Mouse (Mus musculus) midbrain, embryonic 16.5 days (tissue): ENCODE results near the gene Rbmx2. TPM values are rescaled to one million over a fixed set of nuclear protein-coding genes. Genes with fewer than 3 reads are reported as not detected.
A peak's percentile ranks its signal among the peaks of the same experiment; 100 is the strongest.

ENCODE experiments used
- ATAC-seq: fragments of 200-750 bp; cut with Nextera tagmentation; 2 replicates; pipeline ENCODE4 v1.8.0; 2017; ENCODE audit warnings: moderate TSS enrichment
- H3K27ac ChIP-seq: fragments of 300-500 bp; sonication (generic); 2 replicates; pipeline ENCODE4 v1.5.1; 2014; ENCODE audit warnings: mild to moderate bottlenecking, low read length, mixed read lengths
- H3K27me3 ChIP-seq: fragments of 300-500 bp; sonication (generic); 2 replicates; pipeline ENCODE4 v1.6.1; 2014; ENCODE audit warnings: low read depth, low read length, mixed read lengths; ENCODE audit not compliant: control insufficient read depth, insufficient read depth
- H3K36me3 ChIP-seq: fragments of 300-500 bp; sonication (generic); 2 replicates; pipeline ENCODE4 v1.6.1; 2014; ENCODE audit warnings: mild to moderate bottlenecking, low read length, moderate library complexity, mixed read lengths; ENCODE audit not compliant: control insufficient read depth, insufficient read depth
- H3K4me1 ChIP-seq: fragments of 300-500 bp; sonication (generic); 2 replicates; pipeline ENCODE4 v1.6.1; 2014; ENCODE audit warnings: mild to moderate bottlenecking, low read length, mixed read lengths; ENCODE audit not compliant: control insufficient read depth, insufficient read depth
- H3K4me2 ChIP-seq: fragments of 300-500 bp; sonication (generic); 2 replicates; pipeline ENCODE4 v1.6.1; 2014; ENCODE audit warnings: mild to moderate bottlenecking, low read length, mixed read lengths
- H3K4me3 ChIP-seq: fragments of 300-500 bp; sonication (generic); 2 replicates; pipeline ENCODE4 v1.5.1; 2014; ENCODE audit warnings: low read depth, mild to moderate bottlenecking, low read length, moderate library complexity, mixed read lengths
- H3K9ac ChIP-seq: fragments of 300-500 bp; sonication (generic); 2 replicates; pipeline ENCODE4 v1.6.1; 2014; ENCODE audit warnings: low read depth, low read length, mixed read lengths
- H3K9me3 ChIP-seq: fragments of 300-500 bp; sonication (generic); replicated peaks from 2 replicates; pipeline ENCODE4 v1.6.1; 2014; ENCODE audit warnings: mild to moderate bottlenecking, low read length, mixed read lengths; ENCODE audit not compliant: control insufficient read depth, poor library complexity, severe bottlenecking
- WGBS: fragments of 180-500 bp; shearing (Covaris S2); extraction: QIAGEN DNeasy Blood & Tissue Kit; methylation state at CpG from one replicate; pipeline ENCODE4 v1.1.7; 2014; 5-methylcytosine and 5-hydroxymethylcytosine counted together
- polyA plus RNA-seq: library from polyadenylated mRNA; unstranded; fragments of >200 nt; fragmentation: Nextera tagmentation; extraction: Ambion mirVana; gene quantifications from 2 replicates; pipeline ENCODE4 v1.2.1, GENCODE M21; 2015

The Rbmx2 gene
- 21.7 and 22.1 TPM in 2 replicates for polyA plus RNA-seq

GRCm38 (mm10) chrX:48694864-48695371 lies at the start of gene Rbmx2:
Gene Rbmx2, plus strand, starts transcription at chrX:48695004.
- 11% methylated on average over 42 of the region's 42 CpGs for WGBS
- Histone ChIP-seq H3K4me1 (peaks cover 9% of the 10 kb centered on the region), H3K27me3 (no peaks in the 10 kb centered on the region), H3K9me3 (no peaks in the 10 kb centered on the region), H3K36me3 (no peaks in the 10 kb centered on the region), H3K27ac (peak within 1 kb of the TSS; percentile 23; the same call in 1 of the 2 replicates), H3K4me2 (peak within 1 kb of the TSS; percentile 64), H3K4me3 (peak within 1 kb of the TSS; percentile 62), H3K9ac (peak within 1 kb of the TSS; percentile 55; the same call in 1 of the 2 replicates)
- peak; percentile 99 for ATAC-seq

- Histone ChIP-seq H3K36me3 (no peaks in the 10 kb centered on the region), H3K9ac (no peak overlapping the region), H3K4me2 (no peak overlapping the region), H3K9me3 (no peaks in the 10 kb centered on the region), H3K27ac (no peak overlapping the region), H3K27me3 (no peaks in the 10 kb centered on the region), H3K4me3 (no peak overlapping the region), H3K4me1 (no peaks in the 10 kb centered on the region)
- no peak for ATAC-seq
- 17% methylated on average over 6 of the region's 6 CpGs for WGBS
These were observed 28.0 kb upstream of the Rbmx2 start for GRCm38 (mm10) chrX:48666807-48667206.

- ATAC-seq: no peak
- no peak overlapping the region for H3K4me3 ChIP-seq
- no peak overlapping the region for H3K27ac ChIP-seq
- no peaks in the 10 kb centered on the region for H3K4me1 ChIP-seq
- H3K4me2 ChIP-seq: no peak overlapping the region
- no peak overlapping the region for H3K9ac ChIP-seq
- WGBS: 74% methylated on average over 3 of the region's 3 CpGs
- H3K9me3 ChIP-seq: no peaks in the 10 kb centered on the region
- H3K36me3 ChIP-seq: no peaks in the 10 kb centered on the region
- H3K27me3 ChIP-seq: no peaks in the 10 kb centered on the region
These were observed 25.2 kb upstream of the Rbmx2 start for GRCm38 (mm10) chrX:48669588-48669987.

GRCm38 (mm10) chrX:48671714-48672113 lies 23.1 kb upstream of the Rbmx2 start:
- no peak for ATAC-seq
- WGBS: 66% methylated on average over 3 of the region's 3 CpGs
- Histone ChIP-seq H3K27me3 (no peaks in the 10 kb centered on the region), H3K4me1 (no peaks in the 10 kb centered on the region), H3K27ac (no peak overlapping the region), H3K9me3 (no peaks in the 10 kb centered on the region), H3K4me2 (no peak overlapping the region), H3K36me3 (no peaks in the 10 kb centered on the region), H3K4me3 (no peak overlapping the region), H3K9ac (no peak overlapping the region)

- Histone ChIP-seq H3K9ac (no peak within 1 kb of the TSS), H3K4me1 (no peaks in the 10 kb centered on the region), H3K36me3 (no peaks in the 10 kb centered on the region), H3K27ac (no peak within 1 kb of the TSS), H3K4me2 (no peak within 1 kb of the TSS), H3K4me3 (no peak within 1 kb of the TSS), H3K9me3 (no peaks in the 10 kb centered on the region), H3K27me3 (no peaks in the 10 kb centered on the region)
- no peak; the same call in 1 of the 2 replicates for ATAC-seq
- WGBS: 43% methylated on average over 4 of the region's 4 CpGs
These were observed 20.6 kb upstream of the Rbmx2 start, which contains the start of gene Gpr119 for GRCm38 (mm10) chrX:48674171-48674570. Gene Gpr119, minus strand, starts transcription at chrX:48674478.

- Histone ChIP-seq H3K27ac (no peak overlapping the region), H3K4me1 (no peaks in the 10 kb centered on the region), H3K4me2 (no peak overlapping the region), H3K9me3 (no peaks in the 10 kb centered on the region), H3K36me3 (no peaks in the 10 kb centered on the region), H3K9ac (no peak overlapping the region), H3K4me3 (no peak overlapping the region), H3K27me3 (no peaks in the 10 kb centered on the region)
- ATAC-seq: no peak
- WGBS: 20% methylated on average over 3 of the region's 3 CpGs
These were observed 11.4 kb upstream of the Rbmx2 start for GRCm38 (mm10) chrX:48683451-48683850.

GRCm38 (mm10) chrX:48683857-48684256 lies 10.9 kb upstream of the Rbmx2 start:
- Histone ChIP-seq H3K4me3 (no peak overlapping the region), H3K9me3 (no peaks in the 10 kb centered on the region), H3K4me1 (no peaks in the 10 kb centered on the region), H3K9ac (no peak overlapping the region), H3K36me3 (no peaks in the 10 kb centered on the region), H3K4me2 (no peak overlapping the region), H3K27me3 (no peaks in the 10 kb centered on the region), H3K27ac (no peak overlapping the region)
- ATAC-seq: no peak
- 74% methylated on average over 5 of the region's 5 CpGs for WGBS

GRCm38 (mm10) chrX:48694460-48694859 lies 344 bp upstream of the Rbmx2 start:
- Histone ChIP-seq H3K4me1 (peaks cover 9% of the 10 kb centered on the region), H3K9me3 (no peaks in the 10 kb centered on the region), H3K9ac (peak overlapping the region; percentile 20; the same call in 1 of the 2 replicates), H3K27me3 (no peaks in the 10 kb centered on the region), H3K27ac (peak overlapping the region; percentile 23; the same call in 1 of the 2 replicates), H3K4me2 (peak overlapping the region; percentile 64), H3K4me3 (peak overlapping the region; percentile 62), H3K36me3 (no peaks in the 10 kb centered on the region)
- WGBS: 14% methylated on average over 6 of the region's 6 CpGs
- ATAC-seq: peak; percentile 90

GRCm38 (mm10) chrX:48709701-48710100 lies 14.9 kb downstream of the Rbmx2 start:
- Histone ChIP-seq H3K4me2 (no peak overlapping the region), H3K27ac (no peak overlapping the region), H3K36me3 (no peaks in the 10 kb centered on the region), H3K27me3 (no peaks in the 10 kb centered on the region), H3K9me3 (no peaks in the 10 kb centered on the region), H3K9ac (no peak overlapping the region), H3K4me3 (no peak overlapping the region), H3K4me1 (no peaks in the 10 kb centered on the region)
- no peak for ATAC-seq
- WGBS: 90% methylated on average over 10 of the region's 10 CpGs
